Mouse (Mus musculus) lung, postnatal 0 days (tissue): ENCODE data around the gene Trpc4ap.

ENCODE experiments used
- CTCF ChIP-seq: IDR thresholded peaks from 2 replicates; pipeline ENCODE4 v1.5.1; 2016; ENCODE audit warnings: antibody characterized with exemption, mild to moderate bottlenecking
- EP300 ChIP-seq: IDR thresholded peaks from 2 replicates; pipeline ENCODE4 v1.6.1; 2016; ENCODE audit warnings: antibody characterized with exemption, mild to moderate bottlenecking, control low read depth

GRCm38 (mm10) chr2:155701399-155701919 is 9.3 kb upstream of the Trpc4ap start:
- TF ChIP-seq CTCF: no peak
- no peak for TF ChIP-seq EP300
